Mouse (Mus musculus): Measurements from ENCODE around the gene Fgd5.

- TF ChIP-seq EP300 (IDR thresholded peaks at IDR 0.05; ENCODE audit: insufficient read depth, low read depth, low read length) (no peak), POLR2A (IDR thresholded peaks at IDR 0.05; ENCODE audit: insufficient read depth, low read length) (no peak)
These were observed 48.7 kb downstream of the Fgd5 start for GRCm38 (mm10) chr6:92027379-92027778.
